Mouse (Mus musculus): ENCODE data around the gene Tmem164.
A peak's percentile ranks its signal among the peaks of the same experiment; 100 is the strongest.

Tmem164 gene

DNA sequence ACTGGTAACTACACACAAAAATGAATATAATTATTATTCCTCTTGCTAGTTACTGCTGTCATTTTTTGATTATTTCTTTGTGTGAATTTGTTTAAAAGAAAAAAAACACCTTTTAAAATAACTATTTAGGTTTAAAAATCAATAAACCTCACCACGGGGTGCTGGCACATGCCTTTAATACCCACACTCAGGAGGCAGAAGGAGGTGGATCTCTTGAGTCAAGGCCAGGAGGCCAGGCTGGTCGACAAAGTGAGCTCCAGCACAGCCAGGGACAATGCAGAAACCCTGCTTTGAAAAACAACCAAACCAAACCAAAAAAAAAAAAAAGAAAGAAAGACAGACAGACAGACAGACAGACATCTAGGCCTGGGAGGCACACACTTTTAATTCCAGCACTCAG lies 12.1 kb downstream of the Tmem164 start:
- DNase-seq: no peak

DNA sequence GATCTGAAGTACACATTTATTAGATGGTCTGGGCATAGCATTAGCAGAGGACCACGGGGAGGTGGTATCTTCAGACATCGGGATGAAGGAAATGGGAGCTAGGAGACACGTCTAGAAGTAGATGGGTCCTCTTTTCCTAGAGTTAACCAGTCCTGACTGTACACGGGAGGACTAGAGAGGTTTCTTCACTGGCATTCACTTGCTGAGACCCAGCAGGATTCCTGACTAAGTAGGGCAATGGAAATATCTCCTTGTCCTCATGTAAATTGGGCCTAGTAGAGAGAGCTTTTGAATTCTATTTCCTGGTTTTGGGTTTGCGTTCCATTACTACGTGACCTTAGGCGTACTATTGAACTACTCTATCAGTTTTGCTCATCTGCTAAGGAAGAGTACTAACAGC lies 13.1 kb downstream of the Tmem164 start:
- DNase-seq: no peak

DNA sequence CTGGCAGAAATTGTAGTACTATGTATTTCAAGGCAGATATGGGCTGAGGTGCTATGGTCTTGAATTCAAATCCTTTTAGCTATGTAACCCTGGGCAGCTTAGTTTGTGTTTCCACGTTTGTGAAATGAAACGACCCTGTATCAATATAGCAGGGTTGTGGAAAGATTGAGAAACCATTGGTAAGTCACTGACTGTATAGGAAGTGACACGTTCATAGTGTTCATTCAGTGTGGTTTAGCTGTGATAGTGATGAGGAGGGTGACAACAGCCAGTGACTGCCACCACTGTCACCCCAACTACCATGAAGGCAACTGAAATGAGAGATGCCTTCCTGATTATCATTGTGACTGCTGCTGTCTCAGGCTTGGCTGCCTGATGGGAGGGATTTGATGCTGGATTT lies 13.7 kb downstream of the Tmem164 start:
- no peak for DNase-seq

DNA sequence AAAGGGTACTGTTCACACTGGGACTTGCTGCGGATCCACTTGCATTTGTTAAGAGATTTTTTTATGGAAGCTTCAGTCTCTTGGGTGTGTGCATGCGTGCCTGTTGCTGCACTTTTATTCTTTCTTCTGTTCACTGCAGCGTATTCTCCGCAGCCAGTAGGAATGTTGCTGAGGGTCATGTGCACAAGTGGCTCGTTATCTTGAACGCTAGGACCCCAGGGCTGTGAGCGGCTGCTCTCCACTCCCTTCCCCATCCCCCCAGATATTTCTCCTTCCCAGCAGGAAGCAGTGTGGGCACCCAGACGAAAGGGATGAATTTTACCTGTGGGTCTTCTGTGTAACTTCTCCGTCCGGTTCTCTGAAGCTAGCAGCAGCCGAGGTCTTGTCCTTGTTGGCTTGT lies 15.6 kb downstream of the Tmem164 start:
- DNase-seq: no peak

DNA sequence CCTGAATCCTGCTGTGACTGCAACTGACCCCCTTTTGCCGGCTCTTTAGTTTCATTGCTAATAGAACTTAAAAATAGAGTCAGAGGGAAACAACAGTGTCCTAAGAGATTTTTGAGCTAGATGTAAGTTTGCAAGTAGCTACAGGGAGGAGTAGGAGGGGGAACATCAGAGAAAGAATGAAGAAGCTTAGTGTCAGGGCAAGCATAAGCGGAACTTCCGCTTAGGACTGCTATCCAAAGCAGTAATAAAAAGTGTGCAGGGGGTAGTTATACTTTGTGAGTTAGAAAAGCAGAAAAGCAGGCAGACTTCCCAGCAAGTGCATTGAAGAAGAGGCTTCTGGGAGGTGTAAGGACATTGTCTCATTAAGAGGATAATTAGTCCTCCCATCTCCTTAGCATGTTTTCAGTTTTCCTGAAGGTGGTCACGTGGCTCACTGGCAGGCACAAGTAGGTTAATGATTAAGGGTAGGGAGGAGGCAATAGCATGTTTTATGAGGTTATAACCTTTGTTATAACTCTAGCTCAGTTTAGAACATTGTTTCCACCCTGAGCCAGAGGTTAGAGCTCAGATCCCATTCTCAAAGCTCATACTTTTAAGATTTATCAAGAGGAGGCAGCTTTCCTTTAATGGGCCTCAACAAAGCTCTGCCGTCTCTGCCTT lies 16.5 kb downstream of the Tmem164 start:
- DNase-seq: no peak

DNA sequence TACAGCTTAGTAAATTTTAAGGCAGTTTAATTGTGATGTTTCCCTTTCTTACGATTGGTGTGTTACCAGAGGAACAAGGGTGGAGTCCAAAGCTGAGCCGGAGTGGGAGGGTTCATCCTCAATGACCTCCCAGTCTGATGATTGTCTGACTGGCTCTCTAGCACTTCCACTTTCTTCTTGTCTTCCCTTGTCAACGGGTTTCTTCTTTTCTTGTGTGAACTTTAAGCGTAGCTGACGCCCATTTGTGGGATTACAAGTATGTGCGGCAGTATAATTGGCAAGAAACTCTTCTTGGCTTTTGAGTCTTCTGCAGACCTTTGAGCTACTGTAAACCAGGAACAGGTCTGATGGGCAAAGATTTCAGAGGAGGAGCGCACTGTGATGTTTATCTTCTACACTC lies 17.0 kb downstream of the Tmem164 start:
- DNase-seq: peak; percentile 24

DNA sequence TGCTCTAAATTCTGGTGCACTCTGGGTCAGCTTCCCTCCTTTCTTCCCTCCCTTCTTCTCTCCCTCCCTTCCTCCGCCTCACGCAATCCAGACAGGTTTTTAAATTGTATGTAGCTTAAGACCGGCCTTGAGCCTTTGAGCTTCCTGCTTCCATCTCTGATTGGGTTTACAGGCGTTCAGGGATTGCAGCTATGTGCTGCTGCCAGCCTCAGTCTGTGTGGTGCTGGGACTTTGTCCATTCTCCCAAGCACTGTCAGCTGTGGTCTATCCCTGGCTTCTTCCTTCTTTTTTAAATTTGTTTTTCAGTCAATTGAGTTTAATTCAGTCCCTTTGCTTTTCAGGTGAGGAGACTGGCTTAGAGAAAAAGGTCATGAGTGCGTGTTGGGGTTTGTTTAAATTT lies 20.9 kb downstream of the Tmem164 start:
- DNase-seq: no peak

DNA sequence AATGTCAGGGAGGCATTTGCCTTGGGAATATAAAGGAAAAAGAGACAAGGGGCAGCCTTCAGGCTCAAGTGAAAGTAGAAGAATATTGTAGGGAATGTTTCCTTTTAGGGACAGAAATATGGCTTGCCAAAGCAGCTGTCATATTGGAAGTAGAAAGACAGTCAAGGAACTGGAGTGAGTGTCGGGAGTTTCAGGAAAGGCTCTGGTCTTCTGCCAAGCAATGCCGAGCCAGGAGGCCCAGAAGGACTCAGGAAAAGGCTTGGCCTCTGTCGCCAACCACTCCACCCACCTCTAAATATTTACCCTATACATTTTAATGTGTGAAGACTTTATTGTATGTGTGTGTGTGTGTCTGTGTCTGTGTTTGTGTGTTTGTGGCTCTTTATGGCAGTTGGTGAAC lies 21.4 kb downstream of the Tmem164 start:
- DNase-seq: peak; percentile 58

DNA sequence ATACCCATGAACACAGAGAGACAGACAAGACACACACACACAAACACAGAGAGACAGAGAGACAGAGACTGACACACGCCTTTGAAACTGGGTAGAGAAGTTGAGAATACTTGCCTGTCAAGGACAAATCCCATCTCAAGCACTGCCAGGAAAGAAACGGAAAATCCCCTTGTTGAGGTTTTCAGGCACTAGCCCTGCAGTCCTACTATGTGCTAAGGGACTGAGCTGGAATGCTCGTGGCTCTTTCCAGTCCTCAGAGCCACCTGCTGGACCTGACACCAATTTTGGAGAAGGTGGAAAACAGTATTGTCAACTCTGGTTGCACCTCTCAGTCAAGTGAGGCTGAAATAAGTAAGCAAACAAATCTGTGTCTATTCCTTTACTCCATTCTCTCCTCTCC lies 22.7 kb downstream of the Tmem164 start:
- no peak for DNase-seq

DNA sequence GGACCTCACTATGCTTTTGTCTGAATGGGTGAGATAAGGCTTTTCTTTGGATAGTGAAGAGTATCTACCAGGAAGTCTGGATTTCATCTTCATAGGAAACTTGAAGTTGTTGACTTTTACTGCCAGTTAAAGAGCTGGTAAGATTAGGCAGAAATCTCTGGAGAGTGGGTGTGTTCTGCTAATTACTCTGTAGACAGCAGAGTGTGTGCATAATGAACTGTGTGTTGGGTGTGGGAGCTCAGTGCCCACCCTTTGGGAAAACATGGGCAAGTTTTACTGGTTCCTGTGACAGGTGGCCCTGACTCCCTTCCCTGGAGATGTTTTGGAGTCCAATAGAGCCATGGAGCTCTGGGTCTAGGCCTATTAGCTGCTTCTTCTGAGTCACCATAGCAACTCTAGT lies 27.1 kb downstream of the Tmem164 start:
- DNase-seq: no peak

DNA sequence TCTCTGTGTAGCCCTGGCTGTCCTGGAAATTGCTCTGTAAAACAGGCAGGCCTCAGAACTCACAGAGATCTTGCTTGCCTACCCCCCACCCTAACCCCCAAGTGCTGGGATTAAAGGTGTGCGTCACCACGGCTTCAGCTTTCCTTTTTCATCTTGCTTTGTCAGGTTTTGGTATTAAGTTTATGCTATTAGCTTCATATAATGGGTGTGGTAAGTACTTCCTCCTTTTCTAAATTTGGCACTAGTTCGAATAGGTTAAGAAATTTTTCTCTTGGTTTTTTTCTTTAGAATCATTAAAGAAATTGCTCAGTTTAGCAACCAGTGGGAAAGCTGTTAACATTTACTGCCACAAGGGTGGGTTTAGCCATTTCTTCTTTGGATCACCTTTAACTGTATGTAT lies 34.8 kb downstream of the Tmem164 start:
- no peak for DNase-seq

DNA sequence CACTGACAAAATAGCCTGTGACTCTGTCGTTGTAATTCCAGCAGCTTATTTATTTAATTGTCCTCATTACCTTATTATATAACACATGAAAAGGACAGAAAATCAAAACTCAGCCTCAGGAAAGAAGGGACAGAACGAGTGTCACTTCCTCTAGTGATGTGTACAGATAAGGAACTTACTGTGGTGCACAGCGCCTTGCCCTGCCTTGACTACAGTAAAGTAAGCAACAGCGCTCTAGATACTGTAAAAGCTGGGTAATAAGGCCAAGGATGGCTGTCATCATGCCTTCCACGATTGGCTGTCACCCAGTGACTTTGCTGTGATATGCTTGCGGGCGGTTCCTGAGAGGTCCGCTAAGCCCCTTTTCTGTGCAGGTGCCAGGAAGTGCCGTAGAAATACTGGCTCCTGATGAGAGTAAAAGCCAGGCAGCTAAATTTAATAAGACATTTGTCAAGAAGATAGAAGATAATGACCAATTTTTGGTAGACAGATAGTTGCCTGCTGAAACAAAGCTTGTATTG lies 36.8 kb downstream of the Tmem164 start:
- DNase-seq: no peak

DNA sequence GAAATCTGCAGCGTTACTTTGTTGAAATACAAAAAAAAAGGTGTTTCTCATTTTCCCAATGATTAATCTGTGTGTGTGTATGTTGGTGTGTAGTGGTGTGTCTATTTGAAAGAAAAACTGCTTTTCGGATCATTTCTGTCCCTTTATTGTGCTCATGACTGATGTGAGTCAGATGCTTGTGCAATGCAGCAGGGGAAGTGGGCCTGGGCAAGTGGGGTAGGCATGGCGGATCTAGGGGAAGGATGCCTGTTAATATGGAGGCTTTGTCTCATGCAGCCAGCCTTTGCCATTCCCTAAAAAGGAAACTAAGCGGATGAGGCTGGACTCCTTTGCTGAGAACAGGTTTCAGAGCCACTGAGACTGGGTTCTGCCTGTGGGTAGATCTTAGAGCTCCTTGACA lies 37.6 kb downstream of the Tmem164 start:
- DNase-seq: no peak

DNA sequence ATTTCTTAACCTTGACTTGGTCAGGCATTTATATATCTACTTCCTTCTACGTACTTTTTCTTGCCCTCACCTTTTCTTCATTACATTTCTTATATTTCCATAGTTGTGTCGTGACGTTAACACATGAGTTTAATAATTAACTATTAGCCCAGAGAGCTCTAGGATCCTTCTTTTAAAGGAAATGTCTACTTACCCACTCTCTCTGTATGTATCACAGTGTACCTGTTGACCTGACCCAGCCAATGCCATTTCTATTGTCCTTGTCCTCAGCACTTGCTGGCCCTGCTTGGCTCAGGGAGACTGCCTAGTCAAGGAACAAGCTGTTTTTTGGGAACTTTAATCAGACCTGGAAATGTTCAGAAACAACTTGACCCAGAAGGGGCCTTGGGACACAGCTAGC lies 40.7 kb downstream of the Tmem164 start:
- DNase-seq: no peak

DNA sequence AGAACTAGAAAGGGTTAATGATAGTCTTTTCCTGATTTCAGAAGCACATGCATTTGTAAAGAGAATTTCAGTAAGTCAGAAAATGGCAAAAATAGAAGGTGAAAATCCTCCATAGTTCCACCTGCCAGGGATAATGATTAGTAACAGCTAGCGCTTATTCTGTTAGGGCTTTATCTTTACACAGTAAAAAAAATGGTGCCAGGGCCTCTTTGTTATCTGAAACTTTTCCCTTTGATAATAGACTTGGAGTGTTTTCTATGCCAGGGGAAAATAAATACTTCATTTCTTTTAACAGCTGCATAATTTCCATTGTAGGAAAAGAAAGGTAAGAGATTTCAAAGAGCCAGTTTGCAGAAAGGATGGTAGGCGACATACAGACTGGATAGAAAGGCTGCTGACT lies 43.0 kb downstream of the Tmem164 start:
- no peak for DNase-seq

DNA sequence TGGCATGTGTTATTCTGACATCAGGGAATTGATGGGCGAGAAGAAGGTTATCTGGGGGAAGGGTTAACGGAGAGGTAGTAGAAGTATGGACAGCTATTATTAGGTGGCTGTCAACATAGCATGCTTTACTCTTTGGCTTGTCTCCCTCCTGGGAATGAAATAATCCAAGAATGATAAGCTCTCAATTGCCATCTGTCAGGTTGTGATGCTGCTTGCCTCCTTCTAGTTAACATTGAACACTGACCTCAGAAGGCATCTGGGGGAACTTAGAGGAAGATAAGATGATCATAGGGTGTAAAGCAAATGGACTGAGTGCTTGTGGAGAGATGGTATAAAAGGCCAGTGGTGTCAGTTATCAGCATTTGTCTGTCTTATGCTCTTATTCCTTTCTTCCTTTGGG lies 44.4 kb downstream of the Tmem164 start:
- no peak for DNase-seq

DNA sequence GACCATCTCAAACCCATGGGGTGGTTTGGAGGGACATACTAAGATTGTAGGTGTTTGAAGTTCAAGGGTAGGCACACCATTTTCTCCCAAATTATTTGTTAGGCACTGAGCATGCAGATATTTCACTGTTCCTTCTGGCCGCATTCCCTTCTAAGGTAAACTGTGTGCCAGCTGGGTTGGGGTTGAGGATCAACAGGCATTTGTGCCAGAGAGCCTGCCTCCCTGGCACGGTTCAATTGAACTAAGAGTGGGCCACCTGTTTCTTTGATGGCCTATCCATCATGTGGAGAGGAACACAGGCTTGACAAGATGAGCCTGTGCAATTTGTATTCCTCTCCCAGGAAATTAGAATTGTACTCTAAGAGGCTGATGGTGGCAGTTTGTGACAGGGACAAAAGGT lies 45.1 kb downstream of the Tmem164 start:
- DNase-seq: no peak

DNA sequence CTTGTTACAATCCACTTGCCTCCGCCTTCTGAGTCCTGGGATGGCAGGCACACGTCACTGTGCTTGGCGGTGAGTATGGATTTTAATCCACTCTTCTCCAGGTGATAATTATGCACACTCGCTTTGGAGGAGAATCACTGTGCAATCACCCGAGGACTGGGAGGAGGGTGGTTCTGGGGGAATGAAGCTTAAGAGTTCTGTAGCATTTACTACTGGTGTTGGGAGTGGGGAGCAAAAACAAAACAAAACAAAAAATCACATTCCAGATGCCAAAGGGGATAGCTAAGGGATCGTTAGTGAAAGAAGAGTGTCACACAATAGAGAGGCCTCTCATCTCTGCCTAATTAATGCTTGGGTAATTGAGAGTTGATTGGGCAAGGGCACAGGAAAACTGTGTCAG lies 46.6 kb downstream of the Tmem164 start:
- no peak for DNase-seq

DNA sequence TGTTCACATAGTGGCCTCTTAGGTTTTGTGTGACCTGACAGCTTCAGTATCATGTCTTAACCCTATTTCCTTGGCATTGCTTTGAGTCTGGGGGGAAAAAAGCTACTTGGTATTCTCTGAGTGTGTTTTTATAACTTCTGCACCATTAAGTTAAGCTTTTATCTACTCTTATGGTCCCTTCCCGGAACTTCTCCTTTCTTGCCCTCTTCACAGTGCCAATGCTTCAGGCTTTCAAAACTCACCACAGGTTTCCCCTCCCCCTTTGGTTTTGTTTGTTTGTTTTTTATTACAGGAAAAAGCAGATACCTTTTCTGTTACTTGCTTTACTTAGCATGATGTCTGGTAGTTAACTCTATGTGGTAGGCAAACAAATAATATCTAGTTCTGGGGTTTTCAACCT lies 47.8 kb downstream of the Tmem164 start:
- DNase-seq: no peak

DNA sequence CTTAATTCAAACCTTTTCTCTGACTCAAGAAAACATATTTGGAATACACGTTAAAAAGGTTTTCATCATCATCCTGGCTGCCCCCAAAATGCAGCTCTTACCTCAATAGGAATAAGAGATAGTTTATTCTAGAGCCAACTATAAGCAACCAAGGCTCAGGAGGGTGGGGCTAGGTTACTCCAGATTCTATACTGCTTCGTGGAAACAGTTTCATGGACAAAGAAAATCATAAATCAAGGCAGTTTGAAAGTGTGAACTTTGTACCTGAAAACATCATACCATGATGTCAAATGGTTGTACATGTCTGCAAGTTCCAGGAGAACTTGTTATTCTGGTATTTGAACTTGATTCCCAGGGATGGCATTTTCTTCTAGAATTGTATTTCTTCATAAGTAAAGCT lies 48.3 kb downstream of the Tmem164 start:
- DNase-seq: no peak

DNA sequence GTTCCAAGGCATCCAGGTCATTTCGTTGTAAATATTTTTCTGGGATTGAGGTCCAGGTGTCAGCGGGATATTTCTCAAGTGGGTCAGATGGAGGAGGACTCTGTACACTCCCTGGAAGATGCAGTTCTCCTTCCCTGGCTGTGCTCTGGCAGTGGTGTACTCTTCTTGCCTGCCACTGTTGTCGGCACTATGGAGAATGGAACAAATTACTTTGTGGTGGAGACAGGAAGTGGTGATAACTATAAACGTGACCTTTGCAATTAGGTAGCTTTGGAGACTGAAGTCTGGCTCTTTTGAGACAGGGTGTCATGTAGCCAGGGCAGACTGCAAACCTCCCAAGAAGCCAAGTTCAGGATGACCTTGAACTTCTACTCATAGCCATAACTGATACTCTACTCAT lies 55.9 kb downstream of the Tmem164 start:
- DNase-seq: no peak

DNA sequence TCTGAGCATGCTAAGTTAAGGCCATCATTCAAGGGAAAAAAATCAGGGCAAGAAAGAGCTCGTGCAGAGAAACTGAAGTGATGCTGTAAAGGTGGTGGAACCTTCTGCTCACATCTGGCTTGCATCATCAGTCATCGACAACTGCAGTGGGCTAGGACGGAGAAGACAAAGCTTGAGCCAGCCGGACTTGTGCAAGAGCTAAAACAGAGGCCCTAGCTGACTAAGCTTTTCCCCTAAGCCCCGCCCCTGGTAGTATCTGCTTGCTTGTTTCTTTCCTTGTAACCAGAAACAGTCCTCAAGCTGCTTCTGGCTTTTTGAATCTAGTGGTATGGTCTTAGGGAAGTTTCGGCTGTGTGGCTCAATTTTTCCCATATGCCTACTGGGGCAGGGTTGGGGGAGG lies 56.5 kb downstream of the Tmem164 start:
- peak; percentile 60 for DNase-seq

DNA sequence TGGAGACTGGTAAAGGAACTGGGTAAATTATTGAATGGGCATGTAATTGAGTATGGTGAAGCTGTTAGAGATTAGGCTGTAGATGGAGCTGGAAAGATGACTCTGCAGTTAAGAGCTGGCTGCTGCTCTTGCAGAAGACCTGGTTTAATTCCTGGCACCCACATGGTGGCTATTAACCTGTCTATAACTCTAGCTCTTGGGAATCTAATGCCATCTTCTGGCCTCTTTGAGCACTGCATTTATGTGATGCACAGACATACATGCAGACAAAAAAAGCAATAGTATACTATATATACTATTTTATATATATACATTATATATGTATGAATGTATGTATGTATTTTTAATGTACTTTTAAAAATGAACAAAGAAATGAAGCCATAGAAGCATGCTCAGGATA lies 66.2 kb downstream of the Tmem164 start:
- DNase-seq: no peak

DNA sequence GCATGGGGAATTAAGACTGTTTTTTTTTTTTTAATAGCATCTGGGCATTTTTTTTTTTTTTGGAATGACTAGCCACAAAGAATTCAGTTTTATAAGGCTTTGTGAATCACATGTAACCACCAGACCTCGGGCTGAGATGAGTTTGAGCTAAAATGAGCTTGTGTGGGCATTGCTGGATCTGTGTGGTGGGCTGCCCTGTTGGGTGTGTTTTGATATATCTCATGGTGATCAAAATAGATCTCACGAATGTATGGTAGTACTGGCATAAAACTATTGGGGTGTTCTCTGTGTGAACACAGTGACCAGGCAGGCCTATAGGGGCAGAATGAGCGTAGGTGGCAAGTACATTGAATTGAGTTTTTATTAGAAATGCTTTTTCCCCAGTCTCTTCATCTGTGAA lies 67.4 kb downstream of the Tmem164 start:
- no peak for DNase-seq

DNA sequence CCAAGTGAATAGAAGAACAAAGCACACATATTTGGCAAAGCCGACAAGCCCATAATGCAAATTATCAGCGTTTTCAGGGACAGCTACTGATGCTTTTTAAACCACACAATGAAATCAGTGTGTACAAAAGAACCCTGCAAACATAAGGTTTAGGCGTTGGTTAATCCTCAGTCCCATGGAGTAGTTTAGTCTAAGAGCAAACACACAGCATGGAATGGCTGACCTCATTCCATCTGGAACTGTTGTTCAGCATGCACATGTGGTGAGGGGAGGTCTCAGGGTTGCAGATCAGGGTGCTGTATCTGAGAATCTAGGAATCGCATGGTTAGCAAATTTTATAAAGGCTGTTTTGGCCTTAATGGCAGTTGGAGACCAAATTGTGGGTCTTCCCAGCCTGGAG lies 69.6 kb downstream of the Tmem164 start:
- DNase-seq: no peak

DNA sequence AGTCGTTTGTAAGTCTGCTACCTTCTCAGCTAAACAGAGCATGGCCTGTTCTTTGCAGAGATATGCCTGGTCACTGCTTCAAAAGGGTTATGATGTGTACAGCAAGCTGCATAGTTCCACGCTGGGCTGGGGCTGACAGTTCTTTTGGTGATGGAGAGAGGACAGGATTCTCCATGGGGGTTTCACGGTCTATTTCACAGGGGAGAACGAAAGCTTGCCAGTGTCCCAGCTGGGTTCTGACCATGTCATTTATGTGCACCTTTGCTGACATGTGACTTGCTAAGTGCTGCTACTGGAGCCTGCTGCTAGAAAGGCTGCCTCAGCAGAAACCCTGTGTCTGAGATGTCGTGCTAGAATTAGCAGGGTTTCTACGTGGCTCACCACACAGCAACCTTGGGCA lies 74.3 kb downstream of the Tmem164 start:
- DNase-seq: no peak
